Mouse (Mus musculus): ENCODE measurements around the gene Ptpn13. TPM values are rescaled to one million over a fixed set of nuclear protein-coding genes. Genes with fewer than 3 reads are reported as not detected.

Gene Ptpn13
- total RNA-seq, 2 experiments from 2014 or later = 10.9 to 12.2 TPM

- no peak for DNase-seq (ENCODE audit: low spot score in 2 of 2)
These were observed 33.4 kb downstream of the Ptpn13 start for GRCm38 (mm10) chr5:103458411-103458810.

- no peak for DNase-seq (ENCODE audit: low spot score in 2 of 2)
These were observed 34.1 kb downstream of the Ptpn13 start for GRCm38 (mm10) chr5:103458959-103459675.

- DNase-seq (ENCODE audit: low spot score in 2 of 2) = no peak
These were observed 35.9 kb downstream of the Ptpn13 start for GRCm38 (mm10) chr5:103460903-103461302.

GRCm38 (mm10) chr5:103463661-103464219 is 38.7 kb downstream of the Ptpn13 start:
- no peak for DNase-seq (ENCODE audit: low spot score in 2 of 2)

GRCm38 (mm10) chr5:103464329-103464728 is 39.3 kb downstream of the Ptpn13 start:
- DNase-seq (ENCODE audit: low spot score in 2 of 2) = no peak

- no peak for DNase-seq (ENCODE audit: low spot score in 2 of 2)
These were observed 39.8 kb downstream of the Ptpn13 start for GRCm38 (mm10) chr5:103464771-103465170.

- DNase-seq (ENCODE audit: low spot score in 2 of 2) = no peak
These were observed 47.7 kb downstream of the Ptpn13 start for GRCm38 (mm10) chr5:103472670-103473069.

- no peak for DNase-seq (ENCODE audit: low spot score in 2 of 2)
These were observed 48.6 kb downstream of the Ptpn13 start for GRCm38 (mm10) chr5:103473467-103474096.

- no peak for DNase-seq (ENCODE audit: low spot score in 2 of 2)
These were observed 49.3 kb downstream of the Ptpn13 start for GRCm38 (mm10) chr5:103474259-103474658.

- no peak for DNase-seq (ENCODE audit: low spot score in 2 of 2)
These were observed 50.5 kb downstream of the Ptpn13 start for GRCm38 (mm10) chr5:103475503-103475902.

- no peak for DNase-seq (ENCODE audit: low spot score in 2 of 2)
These were observed 54.5 kb downstream of the Ptpn13 start for GRCm38 (mm10) chr5:103479503-103479902.

- DNase-seq (ENCODE audit: low spot score in 2 of 2) = no peak
These were observed 56.2 kb downstream of the Ptpn13 start for GRCm38 (mm10) chr5:103481222-103481621.

GRCm38 (mm10) chr5:103487001-103487400 is 62.0 kb downstream of the Ptpn13 start:
- no peak for DNase-seq (ENCODE audit: low spot score in 2 of 2)

GRCm38 (mm10) chr5:103490964-103491363 is 66.0 kb downstream of the Ptpn13 start:
- DNase-seq (ENCODE audit: low spot score in 2 of 2) = no peak

GRCm38 (mm10) chr5:103491788-103492187 is 66.8 kb downstream of the Ptpn13 start:
- DNase-seq (ENCODE audit: low spot score in 2 of 2) = no peak

GRCm38 (mm10) chr5:103497061-103497460 is 72.1 kb downstream of the Ptpn13 start:
- DNase-seq (ENCODE audit: low spot score in 2 of 2) = no peak

- peak; percentile 3 to 69 for DNase-seq (ENCODE audit: low spot score in 2 of 2)
These were observed 72.5 kb downstream of the Ptpn13 start for GRCm38 (mm10) chr5:103497480-103497879.

- no peak for DNase-seq (ENCODE audit: low spot score in 2 of 2)
These were observed 74.3 kb downstream of the Ptpn13 start for GRCm38 (mm10) chr5:103499305-103499704.

- no peak for DNase-seq (ENCODE audit: low spot score in 2 of 2)
These were observed 76.1 kb downstream of the Ptpn13 start for GRCm38 (mm10) chr5:103501076-103501475.

- no peak for DNase-seq (ENCODE audit: low spot score in 2 of 2)
These were observed 76.8 kb downstream of the Ptpn13 start for GRCm38 (mm10) chr5:103501839-103502238.

- DNase-seq (ENCODE audit: low spot score in 2 of 2) = no peak
These were observed 88.2 kb downstream of the Ptpn13 start for GRCm38 (mm10) chr5:103513162-103513561.

GRCm38 (mm10) chr5:103514441-103514840 is 89.4 kb downstream of the Ptpn13 start:
- no peak for DNase-seq (ENCODE audit: low spot score in 2 of 2)

Data from layer of hippocampus, adult 18-20 months (tissue).